Mouse (Mus musculus): ENCODE measurements around the gene Wfdc2. TPM values are rescaled to one million over a fixed set of nuclear protein-coding genes. Genes with fewer than 3 reads are reported as not detected.

The Wfdc2 gene
- total RNA-seq (2021) = not detected

GRCm38 (mm10) chr2:164562391-164563188, at the start of gene Wfdc2:
Gene Wfdc2, plus strand, starts transcription at chr2:164562413.
- DNase-seq = no peak

- no peak for DNase-seq
These were observed 48.8 kb upstream of the Wfdc2 start for GRCm38 (mm10) chr2:164513389-164513788.

- no peak for DNase-seq
These were observed 47.3 kb upstream of the Wfdc2 start for GRCm38 (mm10) chr2:164514916-164515315.

DNA sequence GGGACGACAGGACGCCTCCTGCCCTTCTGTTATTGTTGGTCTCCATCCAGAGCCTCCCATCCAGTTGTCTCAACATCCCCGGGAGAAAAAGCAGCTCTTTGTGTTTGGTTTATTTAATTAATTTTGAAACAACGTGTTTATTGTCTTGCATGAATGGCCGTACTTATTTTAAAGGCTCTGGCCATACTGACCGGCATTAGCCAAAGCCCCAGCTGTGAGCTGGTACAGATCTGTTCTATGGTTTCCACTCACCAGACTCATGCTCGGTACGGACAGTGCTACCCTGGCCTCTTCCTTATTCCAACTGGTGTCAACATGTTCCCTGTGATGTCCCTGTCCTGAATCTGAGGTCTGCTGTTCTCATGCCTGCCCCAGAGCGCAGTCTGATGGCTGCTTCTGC, 46.3 kb upstream of the Wfdc2 start:
- no peak for DNase-seq

DNA sequence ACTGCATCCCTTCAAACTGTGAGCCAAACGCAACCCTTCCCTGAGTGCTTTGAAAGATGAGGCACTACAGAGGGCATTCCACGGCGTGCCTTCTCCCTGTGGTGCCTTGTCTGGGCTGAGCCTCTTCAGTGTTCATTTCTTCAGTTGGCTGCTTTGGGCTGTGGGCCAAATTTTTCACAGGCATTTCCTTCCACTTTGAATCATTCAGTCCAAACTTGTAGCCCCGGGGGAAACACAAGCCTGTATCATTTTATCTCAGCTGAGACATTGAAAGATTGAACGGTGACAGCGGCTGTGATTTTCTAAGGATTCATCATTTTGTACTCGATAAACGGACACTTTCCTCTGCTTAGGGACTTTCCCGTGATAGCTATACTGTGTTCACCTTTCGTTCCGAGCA, 45.6 kb upstream of the Wfdc2 start:
- no peak for DNase-seq

DNA sequence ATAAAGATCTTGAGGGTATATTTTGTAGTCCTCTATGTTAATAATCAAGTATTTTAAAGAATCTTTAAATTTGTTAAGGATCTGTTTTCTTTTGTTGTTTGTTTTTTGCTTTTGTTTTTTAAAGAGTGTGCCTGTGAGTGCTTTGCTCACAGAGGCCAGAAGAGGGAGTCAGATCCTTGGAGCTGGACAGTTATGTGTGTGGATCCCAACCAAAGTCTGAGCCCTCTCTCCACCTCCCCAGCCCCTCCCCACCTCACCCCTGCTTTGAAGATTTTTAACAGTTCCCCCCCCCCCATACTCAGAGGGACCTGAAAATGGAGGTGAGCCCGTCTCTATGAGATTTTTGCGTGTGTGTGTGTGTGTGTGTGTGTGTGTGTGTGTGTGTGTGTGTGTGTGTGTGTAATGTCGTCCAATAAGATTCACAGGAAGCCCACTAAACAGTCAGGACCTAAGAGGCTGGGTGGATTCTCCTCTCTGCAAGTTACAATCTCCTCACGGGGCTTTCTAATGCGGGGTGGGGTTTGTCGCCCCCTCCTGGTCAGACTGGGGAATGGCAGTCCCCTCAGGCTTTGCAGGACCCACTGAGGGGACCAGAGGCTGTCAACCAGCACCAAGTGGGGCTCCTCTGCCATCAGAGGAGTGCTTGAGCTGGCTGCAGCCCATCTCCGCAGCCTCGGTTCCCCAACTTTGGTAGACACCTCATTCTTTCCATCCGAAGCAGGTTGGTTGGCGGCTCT, 44.6 kb upstream of the Wfdc2 start:
- DNase-seq = peak; percentile 33 to 46

DNA sequence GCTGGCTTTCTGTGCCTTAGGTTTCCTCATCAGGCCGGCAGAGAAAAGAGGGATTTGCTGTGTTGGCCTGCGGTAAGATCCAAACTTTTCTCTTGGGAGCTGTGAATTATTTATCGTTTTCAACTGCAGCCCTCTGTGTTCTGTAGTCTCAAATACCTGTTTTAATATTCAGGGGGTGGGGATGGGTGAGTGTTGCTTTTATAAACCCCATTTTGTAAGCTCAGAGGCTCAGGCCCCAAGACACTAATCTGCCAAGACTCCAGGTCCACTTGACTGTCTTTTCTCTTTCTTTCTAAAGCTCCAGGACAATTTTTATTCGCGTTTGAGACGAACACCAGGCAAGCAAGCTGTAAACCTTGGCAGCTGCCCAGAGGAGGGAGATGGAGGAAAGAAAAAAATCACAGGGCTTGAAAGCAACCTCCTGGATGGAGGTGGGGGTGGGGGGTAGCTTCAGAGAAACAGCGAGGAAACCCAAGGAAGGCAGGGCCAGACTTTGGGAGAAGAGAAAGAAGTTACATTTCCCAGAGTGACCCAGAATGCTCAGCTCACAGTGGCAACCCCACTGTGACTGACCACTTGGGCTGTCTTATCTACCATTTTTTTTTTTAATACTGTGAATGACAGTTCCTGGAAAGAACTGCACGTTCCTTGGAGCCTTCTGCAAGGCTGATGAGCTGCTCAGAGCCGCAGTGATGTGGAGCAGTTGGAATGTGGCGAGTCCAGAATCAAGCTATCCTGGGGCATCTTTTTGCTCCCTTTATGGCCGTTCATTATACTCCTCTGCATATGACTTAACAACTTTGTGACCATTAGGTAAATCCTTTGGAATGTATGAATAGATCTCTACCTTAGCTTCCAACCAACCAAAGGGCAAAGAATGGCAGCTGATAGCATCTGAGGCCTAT, 43.7 kb upstream of the Wfdc2 start:
- DNase-seq = no peak

- DNase-seq = no peak
These were observed 43.1 kb upstream of the Wfdc2 start for GRCm38 (mm10) chr2:164519171-164519526.

GRCm38 (mm10) chr2:164520782-164521181, 41.4 kb upstream of the Wfdc2 start:
- DNase-seq = no peak

GRCm38 (mm10) chr2:164521841-164522240, 40.4 kb upstream of the Wfdc2 start:
- DNase-seq = no peak

GRCm38 (mm10) chr2:164522280-164522679, 39.9 kb upstream of the Wfdc2 start:
- DNase-seq = no peak

- no peak for DNase-seq
These were observed 38.9 kb upstream of the Wfdc2 start for GRCm38 (mm10) chr2:164523301-164523773.

- DNase-seq = no peak
These were observed 33.7 kb upstream of the Wfdc2 start for GRCm38 (mm10) chr2:164528557-164528956.

GRCm38 (mm10) chr2:164531169-164531568, 31.0 kb upstream of the Wfdc2 start:
- DNase-seq = peak; percentile 58 to 63

- DNase-seq = no peak
These were observed 27.9 kb upstream of the Wfdc2 start for GRCm38 (mm10) chr2:164534315-164534714.

DNA sequence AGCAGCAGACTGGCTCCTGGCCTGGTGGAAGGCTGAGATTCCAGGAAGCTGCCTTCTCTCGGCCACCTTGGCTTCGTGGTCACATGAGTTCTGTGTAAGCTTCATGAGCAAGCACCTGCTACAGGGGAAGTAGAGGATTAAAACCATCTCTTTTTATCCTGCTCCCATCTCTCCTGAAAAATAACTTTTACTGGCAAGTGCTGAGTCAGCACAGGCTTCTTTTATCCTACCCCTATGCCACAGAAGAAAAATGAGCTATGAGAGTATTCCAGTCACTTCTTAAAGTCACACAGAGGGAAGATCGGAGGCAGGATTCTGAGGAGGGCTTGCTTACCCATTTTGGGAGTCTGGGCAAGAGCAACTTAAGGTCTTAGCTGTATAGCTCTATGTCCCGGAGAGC, 25.2 kb upstream of the Wfdc2 start:
- DNase-seq = no peak

DNA sequence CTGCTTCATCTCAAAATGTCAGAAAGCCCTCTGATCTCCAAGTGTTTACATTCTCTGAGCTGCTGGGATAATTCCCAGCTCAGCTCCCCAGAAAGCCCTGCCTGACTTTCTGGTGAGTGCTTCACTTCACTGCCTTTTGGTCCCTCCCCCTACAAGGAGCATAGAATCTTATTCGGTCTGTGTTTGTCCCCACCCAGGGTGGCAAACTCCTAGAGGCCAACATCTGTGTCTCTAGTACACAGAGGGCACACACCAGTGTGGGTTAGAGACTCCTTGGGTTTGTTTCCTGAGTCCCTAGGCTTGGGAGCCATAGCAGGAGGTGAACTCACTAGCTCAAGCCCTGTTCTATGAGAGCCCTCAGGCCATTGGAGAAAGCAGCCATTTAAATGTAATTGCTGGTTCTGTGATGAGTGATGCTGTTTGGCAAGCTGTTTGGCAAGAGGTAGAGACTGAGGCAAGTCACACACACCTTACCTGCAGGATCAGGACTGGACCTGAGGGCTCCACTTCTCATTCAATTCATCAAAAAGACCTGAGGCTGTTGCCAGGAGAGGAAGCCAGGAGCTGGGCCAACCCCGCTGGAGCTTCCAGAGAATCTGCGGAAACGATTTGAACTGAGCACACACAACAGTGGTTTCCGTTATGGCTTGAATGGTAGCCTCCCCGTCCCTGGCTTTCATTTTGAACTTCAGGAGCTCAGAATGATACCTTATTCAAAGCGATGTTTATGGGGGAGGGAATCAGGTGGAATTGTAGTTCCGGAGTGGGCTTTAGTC, 21.4 kb upstream of the Wfdc2 start:
- DNase-seq = no peak

- peak; percentile 41 to 48 for DNase-seq
These were observed 20.1 kb upstream of the Wfdc2 start for GRCm38 (mm10) chr2:164542132-164542531.

GRCm38 (mm10) chr2:164542598-164542997, 19.6 kb upstream of the Wfdc2 start:
- no peak for DNase-seq

DNA sequence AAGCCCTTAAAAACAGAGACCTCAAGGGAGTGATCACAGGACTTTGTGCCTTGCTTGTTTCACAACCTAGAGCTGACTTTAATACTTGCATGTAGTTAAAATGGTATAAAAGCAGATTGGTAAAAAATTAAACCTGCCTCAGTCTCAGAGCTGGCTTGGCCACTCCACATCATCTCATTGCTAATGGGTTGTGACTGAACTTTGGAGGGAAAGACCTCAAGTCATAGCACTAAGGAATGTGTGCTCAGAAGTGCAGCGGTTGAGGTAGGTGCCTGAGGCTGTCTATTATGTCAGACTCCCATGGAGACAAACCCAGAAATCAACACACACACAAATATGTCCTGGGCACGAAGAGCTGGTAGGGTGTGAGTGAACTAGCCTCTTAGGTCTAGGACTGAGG, 18.5 kb upstream of the Wfdc2 start:
- no peak for DNase-seq

DNA sequence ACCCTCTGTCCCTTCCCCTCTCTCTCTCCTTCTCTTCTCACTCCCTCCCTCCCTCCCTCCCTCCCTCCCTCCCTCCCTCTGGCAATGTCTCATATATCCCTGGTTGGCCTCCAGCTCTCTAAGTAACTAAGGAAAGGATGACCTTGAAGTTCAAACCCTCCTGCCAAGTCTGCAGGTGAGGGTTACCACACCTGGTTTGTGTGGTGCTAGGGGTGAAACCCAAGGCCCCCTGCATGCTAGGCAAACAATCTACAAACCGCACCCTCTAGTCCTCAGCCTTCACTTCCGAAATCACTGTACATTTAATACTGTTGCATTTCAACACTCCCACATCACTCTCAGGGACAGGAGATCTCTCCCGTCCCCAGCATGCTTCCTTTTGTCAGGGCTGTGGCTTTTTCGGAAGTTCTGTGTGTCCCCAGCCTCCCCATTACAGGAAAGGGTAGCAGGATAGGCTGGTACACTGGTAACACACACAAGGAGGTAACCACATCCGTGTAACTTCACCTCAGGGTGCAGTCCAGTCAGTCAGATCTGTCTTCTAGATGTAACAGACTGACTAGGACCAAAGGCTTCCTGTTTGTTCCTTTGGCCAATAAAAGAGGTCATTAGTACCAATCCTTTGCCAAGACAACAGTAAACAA, 17.6 kb upstream of the Wfdc2 start:
- DNase-seq = no peak
